Mouse (Mus musculus): ENCODE data around the gene Ikzf2. TPM values are rescaled to one million over a fixed set of nuclear protein-coding genes. Genes with fewer than 3 reads are reported as not detected.

Gene Ikzf2
- polyA plus RNA-seq, 1 experiment from 2014 or later, result 2.4 TPM

GRCm38 (mm10) chr1:69688118-69688517, 1.1 kb upstream of the Ikzf2 start:
- Histone ChIP-seq H3K36me3 (ENCODE audit: control insufficient read depth, insufficient read depth, low read length) (no peaks in the 10 kb centered on the region), H3K27ac (ENCODE audit: low read length) (no peak overlapping the region), H3K4me2 (ENCODE audit: low read depth, low read length) (peak overlapping the region; percentile 81), H3K9ac (ENCODE audit: low read depth, low read length) (no peak overlapping the region), H3K27me3 (replicated peaks; ENCODE audit: control insufficient read depth, insufficient read depth, low read length) (no peaks in the 10 kb centered on the region), H3K9me3 (ENCODE audit: control insufficient read depth, low read length) (no peaks in the 10 kb centered on the region), H3K4me1 (ENCODE audit: control insufficient read depth, insufficient read depth, low read length) (peaks cover 4% of the 10 kb centered on the region), H3K4me3 (ENCODE audit: low read length) (peak overlapping the region; percentile 89)
- ATAC-seq, result no peak
- 4% methylated on average over 4 of the region's 4 CpGs for WGBS

GRCm38 (mm10) chr1:69686741-69687075, 337 bp downstream of the Ikzf2 start:
- H3K27me3 ChIP-seq (replicated peaks; ENCODE audit: control insufficient read depth, insufficient read depth, low read length), result no peaks in the 10 kb centered on the region
- 0% methylated on average over 6 of the region's 6 CpGs for WGBS
- peak overlapping the region; percentile 82 for H3K27ac ChIP-seq (ENCODE audit: low read length)
- H3K4me3 ChIP-seq (ENCODE audit: low read length), result peak overlapping the region; percentile 89
- peaks cover 4% of the 10 kb centered on the region for H3K4me1 ChIP-seq (ENCODE audit: control insufficient read depth, insufficient read depth, low read length)
- H3K4me2 ChIP-seq (ENCODE audit: low read depth, low read length), result peak overlapping the region; percentile 81
- H3K36me3 ChIP-seq (ENCODE audit: control insufficient read depth, insufficient read depth, low read length), result no peaks in the 10 kb centered on the region
- H3K9ac ChIP-seq (ENCODE audit: low read depth, low read length), result peak overlapping the region; percentile 86
- no peaks in the 10 kb centered on the region for H3K9me3 ChIP-seq (ENCODE audit: control insufficient read depth, low read length)
- no peak for ATAC-seq

DNA sequence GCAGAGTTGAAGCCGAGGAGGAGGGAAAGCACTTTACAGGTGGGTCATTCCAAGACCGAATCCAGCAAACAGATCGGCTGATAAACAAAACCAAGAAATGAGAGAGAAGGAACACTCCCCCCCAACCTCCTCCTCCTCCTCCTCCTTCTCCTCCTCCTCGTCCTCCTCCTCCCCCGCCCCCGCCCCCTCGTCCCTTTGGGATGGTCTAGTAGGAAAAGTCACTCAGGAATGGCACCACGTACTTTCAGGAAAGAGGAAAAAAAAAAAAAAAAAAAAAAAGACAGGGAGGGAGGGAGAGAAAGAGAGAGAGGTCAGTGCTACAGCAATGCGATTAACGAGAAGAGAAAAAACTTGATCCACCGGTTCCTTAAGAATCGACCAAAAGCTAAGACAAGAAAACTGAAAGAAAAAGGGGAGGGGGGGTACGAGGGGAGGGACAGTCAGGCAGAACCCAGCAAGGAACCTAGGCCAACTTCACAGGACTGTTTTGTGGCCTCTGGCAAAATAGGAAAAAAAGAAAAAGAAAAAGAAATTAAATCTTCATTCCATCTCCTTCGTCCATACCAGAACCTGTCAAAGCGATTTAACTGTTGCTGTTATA, 1.1 kb downstream of the Ikzf2 start:
- Histone ChIP-seq H3K4me2 (ENCODE audit: low read depth, low read length) (peak overlapping the region; percentile 81), H3K9ac (ENCODE audit: low read depth, low read length) (peak overlapping the region; percentile 66), H3K4me1 (ENCODE audit: control insufficient read depth, insufficient read depth, low read length) (peaks cover 4% of the 10 kb centered on the region), H3K4me3 (ENCODE audit: low read length) (peak overlapping the region; percentile 89), H3K27ac (ENCODE audit: low read length) (no peak overlapping the region), H3K36me3 (ENCODE audit: control insufficient read depth, insufficient read depth, low read length) (no peaks in the 10 kb centered on the region), H3K9me3 (ENCODE audit: control insufficient read depth, low read length) (no peaks in the 10 kb centered on the region), H3K27me3 (replicated peaks; ENCODE audit: control insufficient read depth, insufficient read depth, low read length) (no peaks in the 10 kb centered on the region)
- ATAC-seq, result no peak; the same call in 1 of the 2 replicates
- under 1% methylated on average over 15 of the region's 15 CpGs for WGBS

GRCm38 (mm10) chr1:69685049-69685889, 1.8 kb downstream of the Ikzf2 start:
- H3K36me3 ChIP-seq (ENCODE audit: control insufficient read depth, insufficient read depth, low read length), result no peaks in the 10 kb centered on the region
- ATAC-seq, result no peak
- peaks cover 4% of the 10 kb centered on the region for H3K4me1 ChIP-seq (ENCODE audit: control insufficient read depth, insufficient read depth, low read length)
- H3K27ac ChIP-seq (ENCODE audit: low read length), result no peak overlapping the region
- WGBS, result 1% methylated on average over 11 of the region's 11 CpGs
- peak overlapping the region; percentile 89 for H3K4me3 ChIP-seq (ENCODE audit: low read length)
- peak overlapping the region; percentile 81 for H3K4me2 ChIP-seq (ENCODE audit: low read depth, low read length)
- no peaks in the 10 kb centered on the region for H3K9me3 ChIP-seq (ENCODE audit: control insufficient read depth, low read length)
- H3K9ac ChIP-seq (ENCODE audit: low read depth, low read length), result peak overlapping the region; percentile 66
- H3K27me3 ChIP-seq (replicated peaks; ENCODE audit: control insufficient read depth, insufficient read depth, low read length), result no peaks in the 10 kb centered on the region

DNA sequence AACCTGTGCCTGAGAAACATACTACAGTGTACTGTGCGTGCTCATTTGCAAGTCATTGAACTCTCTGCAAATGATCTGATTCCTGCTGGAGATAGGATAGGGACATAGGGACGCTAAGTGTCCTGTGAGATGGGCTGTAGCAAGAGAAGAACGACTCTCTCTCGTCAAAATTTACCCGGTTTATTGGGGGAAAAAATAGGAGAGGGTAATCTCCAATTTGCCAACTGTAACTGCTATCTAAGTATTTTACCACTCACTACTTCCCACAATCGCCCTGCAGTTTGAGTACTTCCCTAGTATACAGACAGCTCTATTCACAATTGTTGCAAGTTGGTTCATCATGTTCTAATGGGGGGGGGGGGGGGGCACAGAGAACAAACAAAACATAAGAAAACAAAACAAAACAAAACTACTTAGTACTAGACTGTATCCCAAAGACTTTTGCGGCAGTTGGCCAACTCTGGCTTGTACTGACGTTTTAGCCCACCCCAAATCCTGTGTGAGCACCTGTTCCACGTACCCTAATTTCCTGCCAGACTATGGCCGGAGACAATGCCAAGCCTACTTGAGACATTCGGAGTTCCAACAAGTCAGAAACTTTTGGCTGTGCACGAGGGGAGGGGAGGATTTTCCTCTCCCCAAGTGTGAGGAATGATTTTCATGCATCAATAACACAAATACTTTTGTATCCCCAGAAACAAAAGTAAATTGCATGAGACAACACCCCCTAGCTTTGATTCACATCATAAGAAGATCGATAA, 2.6 kb downstream of the Ikzf2 start:
- H3K4me2 ChIP-seq (ENCODE audit: low read depth, low read length), result peak overlapping the region; percentile 81
- H3K9ac ChIP-seq (ENCODE audit: low read depth, low read length), result no peak overlapping the region
- 31% methylated on average over 13 of the region's 13 CpGs for WGBS
- peaks cover 4% of the 10 kb centered on the region for H3K4me1 ChIP-seq (ENCODE audit: control insufficient read depth, insufficient read depth, low read length)
- H3K27me3 ChIP-seq (replicated peaks; ENCODE audit: control insufficient read depth, insufficient read depth, low read length), result no peaks in the 10 kb centered on the region
- peak overlapping the region; percentile 89; the same call in 1 of the 2 replicates for H3K4me3 ChIP-seq (ENCODE audit: low read length)
- no peaks in the 10 kb centered on the region for H3K9me3 ChIP-seq (ENCODE audit: control insufficient read depth, low read length)
- H3K27ac ChIP-seq (ENCODE audit: low read length), result no peak overlapping the region
- ATAC-seq, result no peak
- H3K36me3 ChIP-seq (ENCODE audit: control insufficient read depth, insufficient read depth, low read length), result no peaks in the 10 kb centered on the region

DNA sequence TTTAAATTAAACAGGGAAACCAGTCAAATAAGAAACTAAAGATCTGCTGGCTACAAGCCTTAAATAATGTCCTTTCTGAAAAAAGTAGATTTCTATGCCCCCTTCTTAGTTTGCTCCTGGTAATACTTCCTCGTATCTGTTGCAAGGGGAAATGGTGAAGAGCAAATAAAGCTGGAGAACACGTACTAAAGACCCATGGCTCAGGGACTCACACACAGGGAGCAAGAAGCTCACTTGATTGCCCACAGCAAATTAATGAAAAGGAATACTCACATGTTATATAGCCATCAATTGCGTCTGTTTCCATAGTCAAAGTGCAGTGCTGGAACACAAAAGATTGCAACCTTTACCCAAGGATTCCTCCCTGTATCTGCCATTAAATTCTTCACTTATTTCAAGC, 3.2 kb downstream of the Ikzf2 start:
- ATAC-seq, result no peak
- H3K27me3 ChIP-seq (replicated peaks; ENCODE audit: control insufficient read depth, insufficient read depth, low read length), result no peaks in the 10 kb centered on the region
- H3K4me3 ChIP-seq (ENCODE audit: low read length), result no peak overlapping the region
- no peaks in the 10 kb centered on the region for H3K36me3 ChIP-seq (ENCODE audit: control insufficient read depth, insufficient read depth, low read length)
- peaks cover 4% of the 10 kb centered on the region for H3K4me1 ChIP-seq (ENCODE audit: control insufficient read depth, insufficient read depth, low read length)
- no peak overlapping the region for H3K9ac ChIP-seq (ENCODE audit: low read depth, low read length)
- H3K4me2 ChIP-seq (ENCODE audit: low read depth, low read length), result no peak overlapping the region
- H3K9me3 ChIP-seq (ENCODE audit: control insufficient read depth, low read length), result no peaks in the 10 kb centered on the region
- no peak overlapping the region for H3K27ac ChIP-seq (ENCODE audit: low read length)
- WGBS, result 61% methylated on average over 3 of the region's 3 CpGs

- no peak for ATAC-seq
- no peak overlapping the region for H3K4me2 ChIP-seq (ENCODE audit: low read depth, low read length)
- no peaks in the 10 kb centered on the region for H3K9me3 ChIP-seq (ENCODE audit: control insufficient read depth, low read length)
- H3K27me3 ChIP-seq (replicated peaks; ENCODE audit: control insufficient read depth, insufficient read depth, low read length), result no peaks in the 10 kb centered on the region
- H3K36me3 ChIP-seq (ENCODE audit: control insufficient read depth, insufficient read depth, low read length), result no peaks in the 10 kb centered on the region
- no peak overlapping the region for H3K4me3 ChIP-seq (ENCODE audit: low read length)
- no peak overlapping the region for H3K9ac ChIP-seq (ENCODE audit: low read depth, low read length)
- no peak overlapping the region for H3K27ac ChIP-seq (ENCODE audit: low read length)
- WGBS, result 79% methylated on average over 8 of the region's 8 CpGs
- H3K4me1 ChIP-seq (ENCODE audit: control insufficient read depth, insufficient read depth, low read length), result peaks cover 4% of the 10 kb centered on the region
Observed at GRCm38 (mm10) chr1:69683058-69683457, 4.0 kb downstream of the Ikzf2 start.

GRCm38 (mm10) chr1:69682261-69682660, 4.8 kb downstream of the Ikzf2 start:
- Histone ChIP-seq H3K4me2 (ENCODE audit: low read depth, low read length) (no peak overlapping the region), H3K4me3 (ENCODE audit: low read length) (no peak overlapping the region), H3K4me1 (ENCODE audit: control insufficient read depth, insufficient read depth, low read length) (peaks cover 4% of the 10 kb centered on the region), H3K27ac (ENCODE audit: low read length) (no peak overlapping the region), H3K36me3 (ENCODE audit: control insufficient read depth, insufficient read depth, low read length) (no peaks in the 10 kb centered on the region), H3K9ac (ENCODE audit: low read depth, low read length) (no peak overlapping the region), H3K9me3 (ENCODE audit: control insufficient read depth, low read length) (no peaks in the 10 kb centered on the region), H3K27me3 (replicated peaks; ENCODE audit: control insufficient read depth, insufficient read depth, low read length) (no peaks in the 10 kb centered on the region)
- 63% methylated on average over 3 of the region's 3 CpGs for WGBS
- ATAC-seq, result no peak

- H3K4me3 ChIP-seq (ENCODE audit: low read length), result no peak overlapping the region
- peaks cover 4% of the 10 kb centered on the region for H3K4me1 ChIP-seq (ENCODE audit: control insufficient read depth, insufficient read depth, low read length)
- no peaks in the 10 kb centered on the region for H3K9me3 ChIP-seq (ENCODE audit: control insufficient read depth, low read length)
- ATAC-seq, result no peak
- H3K4me2 ChIP-seq (ENCODE audit: low read depth, low read length), result no peak overlapping the region
- no peak overlapping the region for H3K9ac ChIP-seq (ENCODE audit: low read depth, low read length)
- H3K36me3 ChIP-seq (ENCODE audit: control insufficient read depth, insufficient read depth, low read length), result no peaks in the 10 kb centered on the region
- no peak overlapping the region for H3K27ac ChIP-seq (ENCODE audit: low read length)
- WGBS, result 80% methylated on average over 5 of the region's 5 CpGs
- no peaks in the 10 kb centered on the region for H3K27me3 ChIP-seq (replicated peaks; ENCODE audit: control insufficient read depth, insufficient read depth, low read length)
Observed at GRCm38 (mm10) chr1:69681003-69681402, 6.0 kb downstream of the Ikzf2 start.

Data from intestine, embryonic 16.5 days (tissue).